Mouse (Mus musculus): Measurements from ENCODE around the gene Kirrel. TPM values are rescaled to one million over a fixed set of nuclear protein-coding genes. Genes with fewer than 3 reads are reported as not detected.
"Not testable (repeated sequence)": the region's sequence is repeated elsewhere in the genome, so short reads cannot be mapped to it uniquely, and the experiment has no call there.

The Kirrel gene
- polyA plus RNA-seq, 1 experiment: 6.0 TPM

GRCm38 (mm10) chr3:87118214-87118613 is 56.3 kb downstream of the Kirrel start:
- H3K36me3 ChIP-seq (ENCODE audit: control insufficient read depth, insufficient read depth, low read length): no peaks in the 10 kb centered on the region
- WGBS: 85% methylated on average over 9 of the region's 9 CpGs
- no peak for DNase-seq (ENCODE audit: low read depth in 1 of 2, low spot score in 2 of 2)
- H3K4me1 ChIP-seq (ENCODE audit: control insufficient read depth, insufficient read depth, insufficient read length): no peaks in the 10 kb centered on the region
- H3K4me3 ChIP-seq (ENCODE audit: extremely low read depth, insufficient read depth, insufficient read length): no peak overlapping the region
- H3K27me3 ChIP-seq (ENCODE audit: control insufficient read depth, insufficient read depth, low read length): no peaks in the 10 kb centered on the region
- H3K27ac ChIP-seq (ENCODE audit: insufficient read depth, low read length): no peak overlapping the region
- TF ChIP-seq POLR2A (IDR thresholded peaks at IDR 0.05; ENCODE audit: low read depth, low read length) (no peak), CTCF (IDR thresholded peaks at IDR 0.05; ENCODE audit: extremely low read depth, insufficient read depth, insufficient read length, insufficient replicate concordance) (no peak)

- TF ChIP-seq CTCF (IDR thresholded peaks at IDR 0.05; ENCODE audit: extremely low read depth, insufficient read depth, insufficient read length, insufficient replicate concordance) (no peak), POLR2A (IDR thresholded peaks at IDR 0.05; ENCODE audit: low read depth, low read length) (no peak)
- Histone ChIP-seq H3K27me3 (ENCODE audit: control insufficient read depth, insufficient read depth, low read length) (no peaks in the 10 kb centered on the region), H3K4me1 (ENCODE audit: control insufficient read depth, insufficient read depth, insufficient read length) (no peaks in the 10 kb centered on the region), H3K4me3 (ENCODE audit: extremely low read depth, insufficient read depth, insufficient read length) (no peak overlapping the region), H3K27ac (ENCODE audit: insufficient read depth, low read length) (no peak overlapping the region; the same call in 1 of the 2 replicates), H3K36me3 (ENCODE audit: control insufficient read depth, insufficient read depth, low read length) (no peaks in the 10 kb centered on the region)
- no peak for DNase-seq (ENCODE audit: low read depth in 1 of 2, low spot score in 2 of 2)
- WGBS: 71% methylated on average over 12 of the region's 12 CpGs
Measured at GRCm38 (mm10) chr3:87117632-87118031, 56.9 kb downstream of the Kirrel start.

- no peak overlapping the region for H3K4me3 ChIP-seq (ENCODE audit: extremely low read depth, insufficient read depth, insufficient read length)
- H3K27me3 ChIP-seq (ENCODE audit: control insufficient read depth, insufficient read depth, low read length): no peaks in the 10 kb centered on the region
- TF ChIP-seq POLR2A (IDR thresholded peaks at IDR 0.05; ENCODE audit: low read depth, low read length): no peak
- TF ChIP-seq CTCF (IDR thresholded peaks at IDR 0.05; ENCODE audit: extremely low read depth, insufficient read depth, insufficient read length, insufficient replicate concordance): no peak
- WGBS: 79% methylated on average over 6 of the region's 6 CpGs
- no peaks in the 10 kb centered on the region for H3K4me1 ChIP-seq (ENCODE audit: control insufficient read depth, insufficient read depth, insufficient read length)
- DNase-seq (ENCODE audit: low read depth in 1 of 2, low spot score in 2 of 2): no peak
- no peaks in the 10 kb centered on the region for H3K36me3 ChIP-seq (ENCODE audit: control insufficient read depth, insufficient read depth, low read length)
- H3K27ac ChIP-seq (ENCODE audit: insufficient read depth, low read length): peak overlapping the region; percentile 51; the same call in 1 of the 2 replicates
Measured at GRCm38 (mm10) chr3:87115726-87116540, 58.6 kb downstream of the Kirrel start.

- Histone ChIP-seq H3K4me3 (ENCODE audit: extremely low read depth, insufficient read depth, insufficient read length) (no peak overlapping the region), H3K36me3 (ENCODE audit: control insufficient read depth, insufficient read depth, low read length) (no peaks in the 10 kb centered on the region), H3K4me1 (ENCODE audit: control insufficient read depth, insufficient read depth, insufficient read length) (no peaks in the 10 kb centered on the region), H3K27ac (ENCODE audit: insufficient read depth, low read length) (peak overlapping the region; percentile 51), H3K27me3 (ENCODE audit: control insufficient read depth, insufficient read depth, low read length) (no peaks in the 10 kb centered on the region)
- TF ChIP-seq POLR2A (IDR thresholded peaks at IDR 0.05; ENCODE audit: low read depth, low read length): no peak
- TF ChIP-seq CTCF (IDR thresholded peaks at IDR 0.05; ENCODE audit: extremely low read depth, insufficient read depth, insufficient read length, insufficient replicate concordance): no peak
- DNase-seq (ENCODE audit: low read depth in 1 of 2, low spot score in 2 of 2): no peak
- WGBS: 75% methylated on average over 8 of the region's 8 CpGs
Measured at GRCm38 (mm10) chr3:87115271-87115670, 59.3 kb downstream of the Kirrel start.

GRCm38 (mm10) chr3:87114801-87115200 is 59.7 kb downstream of the Kirrel start:
- WGBS: 90% methylated on average over 9 of the region's 9 CpGs
- TF ChIP-seq CTCF (IDR thresholded peaks at IDR 0.05; ENCODE audit: extremely low read depth, insufficient read depth, insufficient read length, insufficient replicate concordance) (no peak), POLR2A (IDR thresholded peaks at IDR 0.05; ENCODE audit: low read depth, low read length) (no peak)
- Histone ChIP-seq H3K27ac (ENCODE audit: insufficient read depth, low read length) (peak overlapping the region; percentile 51), H3K4me1 (ENCODE audit: control insufficient read depth, insufficient read depth, insufficient read length) (no peaks in the 10 kb centered on the region), H3K36me3 (ENCODE audit: control insufficient read depth, insufficient read depth, low read length) (no peaks in the 10 kb centered on the region), H3K27me3 (ENCODE audit: control insufficient read depth, insufficient read depth, low read length) (no peaks in the 10 kb centered on the region), H3K4me3 (ENCODE audit: extremely low read depth, insufficient read depth, insufficient read length) (no peak overlapping the region)
- DNase-seq (ENCODE audit: low read depth in 1 of 2, low spot score in 2 of 2): no peak

GRCm38 (mm10) chr3:87113881-87114280 is 60.7 kb downstream of the Kirrel start:
- not testable (repeated sequence) for DNase-seq (ENCODE audit: low read depth in 1 of 2, low spot score in 2 of 2); H3K4me3 ChIP-seq (ENCODE audit: extremely low read depth, insufficient read depth, insufficient read length); H3K27me3 ChIP-seq (ENCODE audit: control insufficient read depth, insufficient read depth, low read length); H3K36me3 ChIP-seq (ENCODE audit: control insufficient read depth, insufficient read depth, low read length); H3K4me1 ChIP-seq (ENCODE audit: control insufficient read depth, insufficient read depth, insufficient read length); H3K27ac ChIP-seq (ENCODE audit: insufficient read depth, low read length)
- WGBS: 46% methylated on average over 1 of the region's 1 CpGs

- Histone ChIP-seq H3K36me3 (ENCODE audit: control insufficient read depth, insufficient read depth, low read length) (no peaks in the 10 kb centered on the region), H3K27ac (ENCODE audit: insufficient read depth, low read length) (no peak overlapping the region), H3K27me3 (ENCODE audit: control insufficient read depth, insufficient read depth, low read length) (no peaks in the 10 kb centered on the region), H3K4me1 (ENCODE audit: control insufficient read depth, insufficient read depth, insufficient read length) (no peaks in the 10 kb centered on the region), H3K4me3 (ENCODE audit: extremely low read depth, insufficient read depth, insufficient read length) (no peak overlapping the region)
- TF ChIP-seq CTCF (IDR thresholded peaks at IDR 0.05; ENCODE audit: extremely low read depth, insufficient read depth, insufficient read length, insufficient replicate concordance) (no peak), POLR2A (IDR thresholded peaks at IDR 0.05; ENCODE audit: low read depth, low read length) (no peak)
- WGBS: 78% methylated on average over 3 of the region's 3 CpGs
- no peak for DNase-seq (ENCODE audit: low read depth in 1 of 2, low spot score in 2 of 2)
Measured at GRCm38 (mm10) chr3:87112264-87112663, 62.3 kb downstream of the Kirrel start.

All from spleen, adult 2 months (tissue).